10 mouse cellular contexts compared by ENCODE assay signal in the genomic region with DNA sequence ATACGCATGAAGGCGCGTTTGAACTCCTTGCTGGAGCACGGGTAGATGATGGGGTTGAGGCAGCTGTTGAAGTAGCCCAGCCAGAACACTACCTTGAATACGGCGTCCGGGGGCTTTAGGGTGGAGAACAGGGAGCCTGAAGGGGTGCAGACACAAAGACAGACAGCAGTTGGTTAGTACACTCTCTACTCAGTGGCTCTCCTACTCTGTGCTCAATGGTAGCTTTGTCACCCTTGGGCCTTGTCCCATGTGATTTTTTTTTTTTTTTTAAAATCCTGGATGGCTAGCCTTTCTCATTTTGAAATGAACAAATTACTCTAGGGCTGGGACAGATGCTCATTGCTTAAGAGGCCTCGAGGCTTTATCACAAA. TPM values are rescaled to one million over a fixed set of nuclear protein-coding genes. Genes with fewer than 3 reads are reported as not detected.
DNase-seq lines count a peak whose midpoint lies in the region; ATAC-seq and TF ChIP-seq lines count a peak whose summit lies in the region.
"Had no signal": no experiment of that assay in that cellular context is flagged by ENCODE, and none has a peak within 500 bp of the region (broad histone marks: within the 10 kb centered on the region; RNA-seq: fewer than 3 reads in every experiment).

No protein-coding gene starts in this region.

- 0 out of 2 replicates have a peak, but pooled peaks have one; percentile 3 for ATAC-seq in kidney, embryonic 14.5 days (ENCODE audit: low FRiP score, low TSS enrichment)
- ATAC-seq in embryonic facial prominence, embryonic 14.5 days (ENCODE audit: low read depth): no peak
- ATAC-seq in intestine, embryonic 15.5 days: no peak
- no peak for ATAC-seq in midbrain, postnatal 0 days (ENCODE audit: low FRiP score)
- ATAC-seq in inflammation-experienced regulatory T-cells, adult 6 months: no peak

- H3K9ac ChIP-seq in kidney, embryonic 14.5 days (ENCODE audit: low read depth, low read length): peak overlapping the region; percentile 47
- H3K9ac ChIP-seq in embryonic facial prominence, embryonic 14.5 days (ENCODE audit: low read depth, low read length): 0 out of 2 replicates have a peak overlapping the region, but pooled peaks have one; percentile 51
- H3K9ac ChIP-seq in intestine, embryonic 15.5 days: peak overlapping the region; percentile 40; the same call in 1 of the 2 replicates
- H3K9ac ChIP-seq in midbrain, postnatal 0 days (replicated peaks; ENCODE audit: low read length, poor library complexity, severe bottlenecking): no peak overlapping the region

- WGBS in kidney, embryonic 14.5 days: 19% methylated on average over 8 of the region's 8 CpGs
- WGBS in embryonic facial prominence, embryonic 14.5 days: 21% methylated on average over 8 of the region's 8 CpGs
- WGBS in intestine, embryonic 15.5 days: 25% methylated on average over 8 of the region's 8 CpGs
- 27% methylated on average over 8 of the region's 8 CpGs for WGBS in midbrain, postnatal 0 days

- TF ChIP-seq CTCF in midbrain, postnatal 0 days (IDR thresholded peaks at IDR 0.05): no peak

- peaks cover 19% of the 10 kb centered on the region for H3K27me3 ChIP-seq in kidney, embryonic 14.5 days (ENCODE audit: control insufficient read depth, insufficient read depth, low read length)
- H3K27me3 ChIP-seq in embryonic facial prominence, embryonic 14.5 days (replicated peaks; ENCODE audit: control insufficient read depth, insufficient read depth, low read length): peaks cover 29% of the 10 kb centered on the region
- peaks cover 12% of the 10 kb centered on the region for H3K27me3 ChIP-seq in intestine, embryonic 15.5 days (replicated peaks)
- no peaks in the 10 kb centered on the region for H3K27me3 ChIP-seq in midbrain, postnatal 0 days (ENCODE audit: insufficient read depth, low read length)

- DNase-seq in kidney, postnatal 36 days: no peak
- DNase-seq in embryonic facial prominence, embryonic 14.5 days (ENCODE audit: low spot score): no peak
- no peak for DNase-seq in midbrain, postnatal 0 days (ENCODE audit: low spot score)
- DNase-seq in cerebellum, adult 11 months: no peak
- DNase-seq in cerebellum, postnatal 10 days: no peak
- DNase-seq: gastrocnemius, postnatal 36 days had no signal

- peak overlapping the region; percentile 81 for H3K4me2 ChIP-seq in kidney, embryonic 14.5 days (replicated peaks; ENCODE audit: low read depth, low read length)
- peak overlapping the region; percentile 71 for H3K4me2 ChIP-seq in embryonic facial prominence, embryonic 14.5 days (ENCODE audit: low read depth, low read length)
- peak overlapping the region; percentile 81 for H3K4me2 ChIP-seq in intestine, embryonic 15.5 days (replicated peaks)
- peak overlapping the region; percentile 49 for H3K4me2 ChIP-seq in midbrain, postnatal 0 days (ENCODE audit: low read depth, low read length, poor library complexity, severe bottlenecking)

- H3K27ac ChIP-seq in kidney, embryonic 14.5 days (ENCODE audit: low read depth, low read length): no peak overlapping the region
- no peak overlapping the region for H3K27ac ChIP-seq in embryonic facial prominence, embryonic 14.5 days (replicated peaks; ENCODE audit: low read depth, low read length)
- no peak overlapping the region for H3K27ac ChIP-seq in intestine, embryonic 15.5 days
- no peak overlapping the region for H3K27ac ChIP-seq in midbrain, postnatal 0 days (ENCODE audit: low read depth, low read length)

- no peaks in the 10 kb centered on the region for H3K36me3 ChIP-seq in kidney, embryonic 14.5 days (ENCODE audit: control insufficient read depth, insufficient read depth, low read length)
- no peaks in the 10 kb centered on the region for H3K36me3 ChIP-seq in embryonic facial prominence, embryonic 14.5 days (ENCODE audit: control insufficient read depth, insufficient read depth, low read length)
- H3K36me3 ChIP-seq in intestine, embryonic 15.5 days: no peaks in the 10 kb centered on the region
- H3K36me3 ChIP-seq in midbrain, postnatal 0 days (ENCODE audit: insufficient read depth, low read length): no peaks in the 10 kb centered on the region
- H3K36me3 ChIP-seq: G1E had no signal

- H3K9me3 ChIP-seq in kidney, embryonic 14.5 days (ENCODE audit: control insufficient read depth, low read length): no peaks in the 10 kb centered on the region
- H3K9me3 ChIP-seq in embryonic facial prominence, embryonic 14.5 days (ENCODE audit: control insufficient read depth, low read length): no peaks in the 10 kb centered on the region
- no peaks in the 10 kb centered on the region for H3K9me3 ChIP-seq in intestine, embryonic 15.5 days
- no peaks in the 10 kb centered on the region for H3K9me3 ChIP-seq in midbrain, postnatal 0 days (ENCODE audit: low read length)
- H3K9me3 ChIP-seq: G1E had no signal

- peak overlapping the region; percentile 46 for H3K4me3 ChIP-seq in kidney, embryonic 14.5 days (ENCODE audit: low read length)
- peak overlapping the region; percentile 42 for H3K4me3 ChIP-seq in embryonic facial prominence, embryonic 14.5 days (ENCODE audit: low read depth, low read length)
- peak overlapping the region; percentile 37 for H3K4me3 ChIP-seq in intestine, embryonic 15.5 days (replicated peaks)
- peak overlapping the region; percentile 33 for H3K4me3 ChIP-seq in midbrain, postnatal 0 days (ENCODE audit: low read depth, low read length)

- H3K4me1 ChIP-seq in kidney, embryonic 14.5 days (ENCODE audit: control insufficient read depth, insufficient read depth, low read length): no peaks in the 10 kb centered on the region
- H3K4me1 ChIP-seq in embryonic facial prominence, embryonic 14.5 days (ENCODE audit: control insufficient read depth, insufficient read depth, low read length): no peaks in the 10 kb centered on the region; the same call in 1 of the 2 replicates
- H3K4me1 ChIP-seq in intestine, embryonic 15.5 days (replicated peaks): peaks cover 9% of the 10 kb centered on the region
- no peaks in the 10 kb centered on the region for H3K4me1 ChIP-seq in midbrain, postnatal 0 days (ENCODE audit: insufficient read depth, low read length)

RNA-seq across cellular contexts. Expression of gene Ttc1, which starts 28.5 kb away (rescaled TPM):
- polyA plus RNA-seq in kidney, embryonic 14.5 days (2014; fragmentation: Nextera tagmentation; extraction: Ambion mirVana): 79.2 and 82.2 TPM in 2 replicates
- 63.9 and 64.4 TPM in 2 replicates for polyA plus RNA-seq in embryonic facial prominence, embryonic 14.5 days (2014; fragmentation: Nextera tagmentation; extraction: Ambion mirVana)
- polyA plus RNA-seq in intestine, embryonic 15.5 days (2015; fragmentation: Nextera tagmentation; extraction: Ambion mirVana): 56.6 and 62.6 TPM in 2 replicates
- 30.0 and 37.6 TPM in 2 replicates for total RNA-seq in midbrain, postnatal 0 days (2014; rRNA removed)
- polyA plus RNA-seq in midbrain, postnatal 0 days (2015; fragmentation: Nextera tagmentation; extraction: Ambion mirVana): 76.3 and 83.2 TPM in 2 replicates
- 100 to 1,000 TPM; 104 to 107 (median 107) TPM for polyA plus RNA-seq in inflammation-experienced regulatory T-cells, adult 6 months (2017; shearing (Covaris generic))
